Mouse (Mus musculus) G1E-ER4 (cell line): ENCODE results near the gene Tpt1. TPM values are rescaled to one million over a fixed set of nuclear protein-coding genes. Genes with fewer than 3 reads are reported as not detected.

Experiments used
- GATA1 ChIP-seq: IDR thresholded peaks from one replicate; pipeline ENCODE4 v1.8.0; 2012; ENCODE audit warnings: low read length, inconsistent platforms
- polyA plus RNA-seq: library from polyadenylated mRNA; stranded (reverse); fragments of >175 nt; gene quantifications from 2 replicates; pipeline ENCODE4 v1.2.3, GENCODE M21; 2012

Gene Tpt1
- 1,736 and 1,811 TPM in 2 replicates for polyA plus RNA-seq

DNA sequence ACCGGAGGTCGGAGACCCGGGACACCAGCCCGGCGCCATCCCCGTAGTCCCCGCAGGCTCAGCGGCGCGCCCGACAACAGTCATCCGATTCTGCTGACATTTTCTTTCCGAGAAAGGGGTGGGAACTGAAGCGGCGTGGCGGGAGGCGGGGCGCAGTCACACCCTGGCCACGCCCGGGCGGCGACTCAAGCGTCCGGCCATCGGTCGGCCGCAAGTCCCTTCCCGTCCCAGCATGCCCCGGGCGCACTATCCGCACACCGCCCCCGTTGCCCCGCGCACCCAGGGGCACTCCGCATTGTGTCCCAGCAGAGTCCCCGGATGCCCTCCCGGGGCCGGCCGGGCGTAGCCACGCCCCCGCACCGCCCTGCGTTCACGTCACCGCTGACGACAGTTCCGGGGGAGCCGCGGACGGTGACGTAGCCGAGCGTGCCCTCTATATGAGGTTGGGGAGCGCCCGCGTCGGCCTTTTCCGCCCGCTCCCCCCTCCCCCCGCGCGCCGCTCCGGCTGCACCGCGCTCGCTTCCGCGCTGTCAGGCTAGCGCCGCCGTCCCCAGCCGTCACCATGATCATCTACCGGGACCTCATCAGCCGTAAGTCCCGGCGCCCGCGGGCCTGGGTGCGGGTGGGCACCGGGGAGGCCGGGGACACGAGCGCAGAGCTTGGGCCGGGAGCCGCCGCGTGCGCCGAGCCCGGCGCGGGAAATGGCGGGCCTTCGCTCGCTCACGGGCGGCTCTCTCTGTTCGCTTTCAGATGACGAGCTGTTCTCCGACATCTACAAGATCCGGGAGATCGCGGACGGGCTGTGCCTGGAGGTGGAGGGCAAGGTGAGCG is at the start of gene Tpt1:
Gene Tpt1, plus strand, starts transcription at position 227 of the 831 bp plus-strand sequence.
- TF ChIP-seq GATA1, result no peak

- no peak for TF ChIP-seq GATA1
Observed at GRCm38 (mm10) chr14:75795918-75796317, 49.0 kb upstream of the Tpt1 start.

GRCm38 (mm10) chr14:75797769-75798386 is 47.0 kb upstream of the Tpt1 start:
- no peak for TF ChIP-seq GATA1

- TF ChIP-seq GATA1, result no peak
Observed at GRCm38 (mm10) chr14:75807800-75808199, 37.1 kb upstream of the Tpt1 start.

- TF ChIP-seq GATA1, result no peak
Observed at GRCm38 (mm10) chr14:75809931-75810330, 35.0 kb upstream of the Tpt1 start.

GRCm38 (mm10) chr14:75818528-75818927 is 26.4 kb upstream of the Tpt1 start:
- TF ChIP-seq GATA1, result no peak

DNA sequence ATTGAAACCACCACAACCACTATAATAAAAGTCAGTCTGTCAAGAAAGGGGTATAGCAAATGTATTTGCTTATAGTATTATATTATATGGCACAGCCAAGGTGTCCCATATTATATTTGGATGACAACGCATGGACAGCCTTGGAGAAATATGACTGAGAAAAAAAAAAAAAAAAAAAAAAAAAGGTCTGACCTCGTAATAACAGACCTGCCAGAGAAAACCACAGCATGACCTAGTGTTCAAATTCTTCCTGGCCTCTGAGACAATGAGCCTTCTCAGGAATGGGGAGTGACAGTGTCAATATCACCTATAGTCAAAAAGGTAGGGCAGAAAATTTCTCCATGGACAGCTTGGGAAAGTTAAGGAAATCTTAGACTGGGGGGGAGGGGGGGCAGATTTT is 25.6 kb upstream of the Tpt1 start:
- no peak for TF ChIP-seq GATA1

- TF ChIP-seq GATA1, result no peak
Observed at GRCm38 (mm10) chr14:75820007-75820406, 24.9 kb upstream of the Tpt1 start.

DNA sequence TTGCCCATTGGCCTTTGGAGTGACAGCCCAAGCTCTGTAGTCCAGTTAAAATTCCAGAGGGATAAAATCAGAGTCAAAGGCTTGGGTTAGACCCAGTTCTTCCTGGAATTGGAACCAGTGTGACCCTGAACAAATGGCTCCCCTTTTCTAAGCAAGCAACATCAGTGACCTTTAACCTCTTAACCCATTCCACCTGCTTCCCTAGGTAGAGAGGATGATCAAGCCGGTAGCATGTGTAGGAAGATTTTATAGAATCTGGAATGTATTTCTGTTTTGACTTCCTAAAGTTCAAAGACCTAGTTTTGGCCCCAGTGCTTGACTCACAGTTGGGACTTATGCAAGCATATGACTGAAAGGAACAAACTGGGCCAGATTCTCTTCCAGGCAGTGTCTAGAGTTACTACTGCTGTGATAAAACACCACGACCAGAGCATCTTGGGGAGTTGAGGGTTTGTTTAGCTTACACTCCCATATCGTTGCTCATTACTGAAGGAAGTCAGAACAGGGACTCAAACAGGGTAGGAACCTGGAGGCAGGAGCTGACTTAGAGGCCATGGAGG is 18.0 kb upstream of the Tpt1 start:
- TF ChIP-seq GATA1, result no peak

GRCm38 (mm10) chr14:75828221-75828620 is 16.7 kb upstream of the Tpt1 start:
- no peak for TF ChIP-seq GATA1

DNA sequence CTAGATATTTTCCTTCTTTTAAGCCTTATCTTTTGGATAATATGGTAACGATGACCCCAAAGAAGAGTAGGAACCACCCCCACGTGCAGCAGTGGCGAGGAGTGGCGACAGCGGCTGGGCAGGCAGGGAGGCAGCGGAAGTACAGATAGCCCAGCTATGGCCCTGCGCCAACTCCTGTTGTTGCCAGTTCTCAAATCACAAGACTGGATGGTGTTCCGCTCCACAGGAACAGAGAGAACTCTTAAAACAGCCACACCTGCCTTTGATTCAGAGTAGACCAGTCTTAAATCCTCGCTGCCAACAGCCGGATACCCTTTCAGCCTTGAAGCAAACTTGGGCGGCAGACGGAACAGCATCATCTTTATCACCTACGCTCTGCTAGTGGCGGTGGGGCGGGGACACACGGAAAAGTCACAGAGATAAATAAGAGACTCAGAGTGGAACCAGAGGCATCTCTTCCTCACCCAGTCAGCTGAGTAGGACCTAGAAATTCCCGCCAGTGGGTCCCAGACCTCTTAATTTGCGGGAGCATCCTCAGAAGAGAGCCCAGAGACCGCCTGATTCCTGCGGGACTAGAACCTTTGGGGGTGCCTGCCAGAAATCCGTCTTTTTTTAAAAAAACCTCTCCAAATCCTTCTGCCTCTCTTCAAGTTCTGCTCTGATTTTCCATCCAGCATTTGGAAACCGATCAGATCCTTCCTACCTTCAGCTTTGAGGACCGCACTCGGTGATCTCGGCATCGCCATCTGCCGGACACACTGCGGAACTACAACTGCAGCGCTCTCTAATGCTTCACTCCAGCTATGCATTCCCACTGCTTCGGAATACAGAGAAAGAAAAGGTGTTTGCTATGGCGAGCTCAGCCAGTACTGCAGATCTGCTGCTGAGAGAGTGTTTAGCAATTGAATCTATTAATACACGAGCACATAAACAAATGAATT is 15.8 kb upstream of the Tpt1 start:
- TF ChIP-seq GATA1, result no peak

- TF ChIP-seq GATA1, result no peak
Observed at GRCm38 (mm10) chr14:75832031-75832430, 12.9 kb upstream of the Tpt1 start.

- no peak for TF ChIP-seq GATA1
Observed at GRCm38 (mm10) chr14:75832982-75833381, 11.9 kb upstream of the Tpt1 start.

GRCm38 (mm10) chr14:75833546-75834250 is 11.2 kb upstream of the Tpt1 start:
- TF ChIP-seq GATA1, result no peak

DNA sequence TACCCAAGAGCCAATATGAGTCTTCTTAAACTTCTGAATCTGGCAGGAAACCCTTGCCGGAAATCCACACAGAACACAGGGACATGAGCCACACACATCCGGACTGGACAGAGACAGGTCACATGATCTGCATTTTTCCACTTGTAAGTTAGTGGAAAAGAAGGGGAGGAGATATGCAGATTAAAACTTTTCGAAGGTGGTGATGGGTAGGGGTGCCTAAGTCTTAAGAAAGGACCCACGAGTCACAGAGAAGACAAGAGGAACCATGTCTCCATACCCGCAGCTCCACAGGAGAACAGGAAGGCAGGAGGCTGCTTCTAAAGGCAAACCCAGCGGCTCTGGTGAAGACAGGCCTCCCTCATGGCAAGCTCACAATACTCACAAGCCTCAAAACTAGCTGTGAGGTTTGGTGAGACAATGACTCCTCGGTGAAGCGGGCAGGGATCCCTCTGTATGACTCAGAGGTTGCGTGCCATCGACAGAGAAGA is 10.6 kb upstream of the Tpt1 start:
- no peak for TF ChIP-seq GATA1
